Mouse (Mus musculus) midbrain, embryonic 11.5 days (tissue): ENCODE measurements around the gene Casz1. TPM values are rescaled to one million over a fixed set of nuclear protein-coding genes. Genes with fewer than 3 reads are reported as not detected.

Experiments
- ATAC-seq: fragments of 200-750 bp; cut with Nextera tagmentation; 2 replicates; pipeline ENCODE4 v1.8.0; 2017; ENCODE audit warnings: moderate TSS enrichment, moderate library complexity; ENCODE audit not compliant: low FRiP score
- DNase-seq: peaks from one replicate; pipeline ENCODE4 v3.0.0; 2015; ENCODE audit warnings: low spot score; ENCODE audit errors: missing footprints
- H3K27ac ChIP-seq: fragments of 300-500 bp; sonication (generic); 2 replicates; pipeline ENCODE4 v1.5.1; 2014; ENCODE audit warnings: low read depth, low read length
- H3K27me3 ChIP-seq: fragments of 300-500 bp; sonication (generic); 2 replicates; pipeline ENCODE4 v1.6.1; 2014; ENCODE audit warnings: mild to moderate bottlenecking, low read length, moderate library complexity, mixed read lengths; ENCODE audit not compliant: control insufficient read depth, insufficient read depth
- H3K36me3 ChIP-seq: fragments of 300-500 bp; sonication (generic); 2 replicates; pipeline ENCODE4 v1.6.1; 2014; ENCODE audit warnings: mild to moderate bottlenecking, low read length, moderate library complexity, mixed read lengths; ENCODE audit not compliant: control insufficient read depth, insufficient read depth
- H3K4me1 ChIP-seq: fragments of 300-500 bp; sonication (generic); 2 replicates; pipeline ENCODE4 v1.6.1; 2014; ENCODE audit warnings: low read length; ENCODE audit not compliant: control insufficient read depth, insufficient read depth
- H3K4me2 ChIP-seq: fragments of 300-500 bp; sonication (generic); 2 replicates; pipeline ENCODE4 v1.6.1; 2014; ENCODE audit warnings: mild to moderate bottlenecking, moderate library complexity
- H3K4me3 ChIP-seq: fragments of 300-500 bp; sonication (generic); 2 replicates; pipeline ENCODE4 v1.5.1; 2014; ENCODE audit warnings: low read depth, low read length
- H3K9ac ChIP-seq: fragments of 300-500 bp; sonication (generic); 2 replicates; pipeline ENCODE4 v1.6.1; 2014; ENCODE audit warnings: low read length
- H3K9me3 ChIP-seq: fragments of 300-500 bp; sonication (generic); 2 replicates; pipeline ENCODE4 v1.6.1; 2016; ENCODE audit warnings: low read length; ENCODE audit not compliant: control insufficient read depth
- WGBS: fragments of 180-500 bp; shearing (Covaris S2); extraction: QIAGEN DNeasy Blood & Tissue Kit; methylation state at CpG from one replicate; pipeline ENCODE4 v1.1.7; 2014; 5-methylcytosine and 5-hydroxymethylcytosine counted together
- polyA plus RNA-seq: library from polyadenylated mRNA; unstranded; fragments of >200 nt; fragmentation: Nextera tagmentation; extraction: Ambion mirVana; gene quantifications from 2 replicates; pipeline ENCODE4 v1.2.1, GENCODE M21; 2014

Gene Casz1
- polyA plus RNA-seq, 1 experiment from 2014 or later, result 1.6 TPM

- H3K4me3 ChIP-seq, result no peak overlapping the region
- 69% methylated on average over 14 of the region's 14 CpGs for WGBS
- DNase-seq (no peak), ATAC-seq (no peak)
- H3K9ac ChIP-seq, result no peak overlapping the region
- H3K27me3 ChIP-seq, result peaks cover 54% of the 10 kb centered on the region
- no peak overlapping the region for H3K27ac ChIP-seq
- H3K36me3 ChIP-seq, result no peaks in the 10 kb centered on the region
- peaks cover 72% of the 10 kb centered on the region for H3K4me1 ChIP-seq
- H3K4me2 ChIP-seq, result no peak overlapping the region
- H3K9me3 ChIP-seq, result no peaks in the 10 kb centered on the region
These were observed 80.4 kb downstream of the Casz1 start for GRCm38 (mm10) chr4:148884596-148884995.

GRCm38 (mm10) chr4:148885401-148885800, 81.2 kb downstream of the Casz1 start:
- Histone ChIP-seq H3K4me2 (peak overlapping the region; percentile 28; the same call in 1 of the 2 replicates), H3K4me3 (no peak overlapping the region)

GRCm38 (mm10) chr4:148885921-148886540, 81.8 kb downstream of the Casz1 start:
- H3K9me3 ChIP-seq, result no peaks in the 10 kb centered on the region
- no peak overlapping the region for H3K4me3 ChIP-seq
- H3K4me2 ChIP-seq, result 0 out of 2 replicates have a peak overlapping the region, but pooled peaks have one; percentile 7
- no peaks in the 10 kb centered on the region for H3K36me3 ChIP-seq
- ATAC-seq (peak; percentile 82), DNase-seq (peak; percentile 95)
- WGBS, result 24% methylated on average over 9 of the region's 9 CpGs
- H3K27ac ChIP-seq, result peak overlapping the region; percentile 80
- H3K4me1 ChIP-seq, result peaks cover 74% of the 10 kb centered on the region
- H3K9ac ChIP-seq, result no peak overlapping the region
- H3K27me3 ChIP-seq, result peaks cover 52% of the 10 kb centered on the region

More at GRCm38 (mm10) chr4:148885401-148885800, 81.2 kb downstream of the Casz1 start:
- Histone ChIP-seq H3K9ac (0 out of 2 replicates have a peak overlapping the region, but pooled peaks have one; percentile 32), H3K9me3 (no peaks in the 10 kb centered on the region), H3K27ac (peak overlapping the region; percentile 80), H3K27me3 (peaks cover 53% of the 10 kb centered on the region), H3K4me1 (peaks cover 74% of the 10 kb centered on the region), H3K36me3 (no peaks in the 10 kb centered on the region)
- WGBS, result 14% methylated on average over 10 of the region's 10 CpGs
- ATAC-seq (peak; percentile 59), DNase-seq (peak; percentile 94)

- Histone ChIP-seq H3K27ac (no peak overlapping the region), H3K27me3 (peaks cover 60% of the 10 kb centered on the region), H3K4me2 (no peak overlapping the region), H3K4me1 (peaks cover 73% of the 10 kb centered on the region), H3K4me3 (no peak overlapping the region), H3K36me3 (no peaks in the 10 kb centered on the region), H3K9me3 (no peaks in the 10 kb centered on the region), H3K9ac (no peak overlapping the region)
- WGBS, result 16% methylated on average over 8 of the region's 8 CpGs
- no peak for ATAC-seq
- DNase-seq, result no peak
These were observed 84.0 kb downstream of the Casz1 start for GRCm38 (mm10) chr4:148888229-148888628.

GRCm38 (mm10) chr4:148889011-148889410, 84.8 kb downstream of the Casz1 start:
- no peaks in the 10 kb centered on the region for H3K36me3 ChIP-seq
- DNase-seq (no peak), ATAC-seq (no peak)
- H3K9me3 ChIP-seq, result no peaks in the 10 kb centered on the region
- peaks cover 74% of the 10 kb centered on the region for H3K4me1 ChIP-seq
- no peak overlapping the region for H3K4me3 ChIP-seq
- WGBS, result 50% methylated on average over 6 of the region's 6 CpGs
- H3K27me3 ChIP-seq, result peaks cover 61% of the 10 kb centered on the region
- H3K4me2 ChIP-seq, result no peak overlapping the region
- no peak overlapping the region for H3K9ac ChIP-seq
- H3K27ac ChIP-seq, result no peak overlapping the region

- H3K4me3 ChIP-seq, result no peak overlapping the region; the same call in 1 of the 2 replicates
These were observed 86.2 kb downstream of the Casz1 start for GRCm38 (mm10) chr4:148890442-148890841.

GRCm38 (mm10) chr4:148890892-148891838, 86.9 kb downstream of the Casz1 start:
- H3K27ac ChIP-seq, result peak overlapping the region; percentile 78
- H3K9ac ChIP-seq, result peak overlapping the region; percentile 60
- H3K27me3 ChIP-seq, result peaks cover 78% of the 10 kb centered on the region
- ATAC-seq (peak; percentile 86), DNase-seq (peak; percentile 98)
- peak overlapping the region; percentile 25 for H3K4me3 ChIP-seq
- under 1% methylated on average over 51 of the region's 52 CpGs for WGBS
- H3K4me2 ChIP-seq, result peak overlapping the region; percentile 51
- no peaks in the 10 kb centered on the region for H3K9me3 ChIP-seq
- H3K4me1 ChIP-seq, result peaks cover 66% of the 10 kb centered on the region
- no peaks in the 10 kb centered on the region for H3K36me3 ChIP-seq

More at GRCm38 (mm10) chr4:148890442-148890841, 86.2 kb downstream of the Casz1 start:
- Histone ChIP-seq H3K27me3 (peaks cover 71% of the 10 kb centered on the region), H3K9ac (peak overlapping the region; percentile 60; the same call in 1 of the 2 replicates), H3K4me1 (peaks cover 72% of the 10 kb centered on the region), H3K27ac (peak overlapping the region; percentile 78), H3K4me2 (peak overlapping the region; percentile 51), H3K9me3 (no peaks in the 10 kb centered on the region), H3K36me3 (no peaks in the 10 kb centered on the region)
- ATAC-seq (no peak), DNase-seq (peak; percentile 92)
- 41% methylated on average over 8 of the region's 8 CpGs for WGBS

GRCm38 (mm10) chr4:148896125-148896524, 91.9 kb downstream of the Casz1 start:
- Histone ChIP-seq H3K9me3 (no peaks in the 10 kb centered on the region), H3K27me3 (peaks cover 83% of the 10 kb centered on the region), H3K4me1 (peaks cover 25% of the 10 kb centered on the region), H3K9ac (no peak overlapping the region), H3K4me3 (no peak overlapping the region), H3K27ac (no peak overlapping the region), H3K4me2 (no peak overlapping the region), H3K36me3 (no peaks in the 10 kb centered on the region)
- ATAC-seq (no peak), DNase-seq (no peak)
- 68% methylated on average over 6 of the region's 6 CpGs for WGBS
